Mouse (Mus musculus) mouse trophoblast stem cell (cell line): ENCODE measurements at regions not wholly inside any gene's neighbourhood (a gene's known extent, or its start where the extent isn't known, plus 50 kb on each side); places are given as distances from the start of the nearest gene placed in this dataset.

Experiments
- in situ Hi-C, 2 experiments: fragments of 300-500 bp; cut with MseI, MboI; formaldehyde crosslinking; loops; 2 replicates in 1 of 2; 3 replicates in 1 of 2; pipeline ENCODE4 v1.15.1; 2025

DNA sequence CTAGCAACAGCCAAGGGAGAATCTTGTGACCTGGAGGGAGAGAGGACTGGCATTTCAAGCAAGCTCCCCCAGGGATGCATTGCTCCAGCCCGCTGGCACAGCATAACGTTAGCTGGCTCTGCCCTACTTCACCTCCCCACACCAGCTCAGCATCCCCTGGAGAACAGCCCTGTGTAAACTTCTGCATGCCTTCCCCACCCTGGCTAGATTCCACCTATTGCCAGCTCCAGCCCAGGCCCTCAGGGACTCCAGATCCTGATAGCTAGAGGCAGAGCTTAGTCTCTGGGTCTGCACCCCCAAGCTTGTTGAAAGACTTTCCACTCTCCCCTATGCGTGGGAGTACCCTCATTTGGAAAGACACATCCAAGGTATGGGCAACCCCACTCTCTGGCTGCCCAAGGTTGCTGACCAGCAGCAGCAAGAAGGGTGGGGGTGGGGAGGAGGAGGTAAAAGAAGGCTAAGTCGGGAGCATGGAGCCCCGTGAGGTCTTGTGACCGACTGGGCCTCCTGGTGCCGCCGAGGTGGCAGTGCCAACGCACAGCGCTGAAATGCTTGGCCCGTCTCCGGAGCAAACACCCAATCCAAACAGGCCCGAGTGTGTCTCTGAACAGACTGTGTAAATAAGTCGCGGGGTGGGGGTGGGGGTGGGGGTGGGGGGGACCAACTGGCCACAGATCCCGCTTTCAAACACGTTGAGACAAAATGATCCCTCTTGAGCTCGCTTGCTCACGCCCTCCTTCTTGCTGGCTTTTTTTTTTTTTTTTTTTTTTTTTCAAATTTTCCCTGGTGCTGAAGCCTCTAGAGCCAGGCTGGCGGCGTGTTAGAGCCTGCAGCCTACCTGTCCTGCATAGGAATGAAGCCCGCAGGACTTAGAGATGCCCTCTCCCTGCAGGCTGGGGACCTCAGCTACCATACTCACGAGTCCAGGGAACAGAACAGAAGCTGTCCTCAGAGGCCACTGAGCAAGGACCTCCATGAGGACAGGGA is 350.3 kb downstream of the Sox9 start:
- in situ Hi-C loops, result no loop called here

DNA sequence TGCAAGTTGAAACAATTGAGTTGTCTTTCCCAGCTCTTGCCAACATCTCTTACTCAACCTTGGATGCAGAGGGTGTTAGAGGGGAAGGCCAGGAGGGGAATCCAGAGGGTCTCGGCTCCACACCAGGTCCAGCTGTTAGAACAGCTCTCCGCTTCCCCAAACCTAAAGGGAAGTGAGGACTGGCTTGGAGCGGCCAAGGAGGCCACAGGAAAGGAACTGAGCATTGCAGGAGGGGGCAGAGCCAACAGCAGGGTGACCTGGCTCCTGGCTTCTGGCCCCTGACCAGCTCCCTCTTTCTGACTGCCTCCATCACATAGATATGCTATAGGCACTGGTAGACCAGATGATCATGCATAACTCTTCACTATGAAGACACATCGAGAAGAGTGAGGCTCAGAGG is 351.4 kb downstream of the Sox9 start:
- in situ Hi-C loops, result no loop called here

GRCm38 (mm10) chr11:113135261-113135660 is 353.2 kb downstream of the Sox9 start:
- in situ Hi-C loops, result no loop called here

DNA sequence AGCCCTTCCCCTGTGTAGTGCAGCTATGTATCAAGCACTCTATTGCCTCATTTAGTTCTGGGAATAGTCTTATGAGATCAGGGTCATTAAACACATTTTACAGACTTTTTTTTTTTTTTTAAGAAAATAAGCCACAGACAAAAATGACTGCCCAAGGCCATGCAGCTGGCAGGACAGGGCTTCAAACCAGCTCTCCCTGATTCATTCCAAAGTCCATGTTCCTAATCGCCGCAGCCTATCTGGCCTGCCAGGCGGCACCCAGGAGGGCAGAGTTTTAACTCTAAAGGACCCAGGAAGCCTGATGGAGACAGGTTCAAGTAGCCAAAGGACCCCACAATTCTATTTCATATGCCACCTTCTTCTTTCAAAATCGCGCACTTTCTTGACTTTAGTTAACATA is 356.4 kb downstream of the Sox9 start:
- in situ Hi-C loops, result no loop called here

DNA sequence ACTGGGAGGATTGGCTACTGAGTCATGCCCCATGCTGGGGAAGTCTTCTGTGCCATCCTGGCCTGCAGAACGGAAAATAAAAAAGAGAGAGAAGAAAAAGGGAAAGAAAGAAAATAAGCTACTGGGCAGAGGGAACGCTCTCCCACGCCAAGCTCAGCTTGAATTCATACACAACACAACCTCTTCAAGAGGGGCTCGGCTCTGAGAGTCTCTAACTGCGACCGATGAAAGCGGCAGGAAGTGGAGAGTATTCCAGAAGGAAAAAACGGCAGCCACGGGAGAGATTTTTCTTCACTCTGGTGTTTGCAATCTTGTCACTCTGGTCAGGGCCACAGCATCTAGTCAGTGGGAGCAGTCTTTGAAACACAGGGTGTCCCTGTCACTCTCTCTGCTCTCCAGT is 358.6 kb downstream of the Sox9 start:
- in situ Hi-C loops, result no loop called here

- in situ Hi-C loops, result no loop called here
These were observed 360.8 kb downstream of the Sox9 start for GRCm38 (mm10) chr11:113142816-113143215.

GRCm38 (mm10) chr11:113143839-113144627 is 362.0 kb downstream of the Sox9 start:
- in situ Hi-C loops, result no loop called here

DNA sequence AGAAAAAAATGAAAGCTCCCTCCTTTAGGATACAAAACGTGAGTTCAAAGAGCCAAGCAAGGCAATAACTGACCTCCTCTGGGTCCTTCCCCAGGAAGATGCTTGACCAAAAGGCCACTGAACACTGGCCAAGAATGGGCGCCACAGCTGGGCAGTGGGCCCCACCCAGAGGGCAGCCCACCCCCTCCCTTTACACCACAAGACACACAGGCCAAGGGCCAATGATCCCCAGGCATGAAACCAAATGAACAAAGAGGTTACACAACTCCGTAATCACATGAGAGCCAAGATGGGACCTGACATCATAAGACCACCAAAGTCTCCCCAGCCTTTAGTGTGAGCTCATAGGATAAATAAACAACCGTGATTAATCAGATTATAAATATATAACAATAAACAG is 363.7 kb downstream of the Sox9 start:
- in situ Hi-C loops, result no loop called here

DNA sequence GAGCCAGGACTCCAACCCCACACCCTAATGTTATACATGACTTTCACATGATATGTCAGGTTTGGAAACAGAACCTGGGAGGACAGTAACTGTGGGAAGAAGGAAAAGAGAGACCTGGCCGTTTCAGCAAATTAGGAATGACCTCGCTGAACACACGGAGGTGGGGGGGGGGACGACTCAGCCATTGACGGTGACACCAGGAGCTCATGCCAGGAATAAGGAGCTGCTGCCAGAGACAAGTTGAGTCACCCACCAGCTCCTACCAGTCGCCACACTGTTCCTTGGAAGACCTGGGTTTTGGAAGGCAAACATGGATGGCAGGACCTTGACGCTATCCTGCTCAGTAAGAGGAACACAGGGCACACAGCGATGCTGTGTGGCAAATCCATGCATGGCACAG is 364.7 kb downstream of the Sox9 start:
- in situ Hi-C loops, result no loop called here

GRCm38 (mm10) chr11:113147535-113148197 is 365.6 kb downstream of the Sox9 start:
- in situ Hi-C loops, result no loop called here

DNA sequence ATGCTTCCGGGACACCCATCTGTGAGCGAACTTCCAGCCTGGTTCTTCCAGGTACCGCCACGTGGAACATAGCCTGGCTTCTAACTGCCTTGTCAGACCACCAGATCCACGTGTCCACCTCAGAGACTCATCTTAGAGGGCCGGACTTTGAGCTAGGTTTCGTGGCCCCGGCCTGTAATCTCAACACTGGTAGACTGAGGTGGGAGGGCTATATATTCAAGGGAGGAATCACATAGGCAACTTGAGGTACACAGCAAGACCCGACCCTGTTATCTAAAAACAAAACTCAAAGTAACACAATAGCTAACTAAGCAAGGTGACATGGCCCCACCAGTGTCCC is 366.1 kb downstream of the Sox9 start:
- in situ Hi-C loops, result no loop called here

- in situ Hi-C loops, result loop anchor here (25.0 kb wide), 2 partner anchors 1493 to 1618 kb away; no protein-coding TSS in a partner anchor
These were observed 373.5 kb downstream of the Sox9 start for GRCm38 (mm10) chr11:113155515-113155914.

DNA sequence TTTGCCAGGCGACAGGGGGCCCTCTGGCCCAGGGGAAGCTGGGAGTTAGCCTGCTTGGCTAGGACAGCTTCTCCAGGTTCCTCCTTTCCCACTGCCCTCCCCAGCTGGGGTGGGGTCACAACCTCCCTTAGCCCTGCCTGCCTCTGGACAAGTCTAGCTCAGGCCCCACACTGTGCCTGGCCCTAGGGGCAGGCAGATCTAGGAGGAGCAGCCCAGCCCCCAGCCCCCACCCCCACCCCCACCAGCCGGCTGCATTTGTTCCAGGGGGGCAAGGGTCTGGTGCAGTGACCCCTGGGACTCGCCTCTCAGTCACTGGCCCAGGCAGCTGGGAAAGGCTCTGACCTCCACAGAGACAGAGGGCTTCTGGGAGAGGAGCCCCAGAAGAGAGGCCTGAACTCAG is 381.9 kb downstream of the Sox9 start:
- in situ Hi-C loops, result loop anchor here (10.0 to 25.0 kb wide), 3 partner anchors 379 to 1627 kb away; partner anchors contain the start of gene Sox9 (in 1 of the 2)

DNA sequence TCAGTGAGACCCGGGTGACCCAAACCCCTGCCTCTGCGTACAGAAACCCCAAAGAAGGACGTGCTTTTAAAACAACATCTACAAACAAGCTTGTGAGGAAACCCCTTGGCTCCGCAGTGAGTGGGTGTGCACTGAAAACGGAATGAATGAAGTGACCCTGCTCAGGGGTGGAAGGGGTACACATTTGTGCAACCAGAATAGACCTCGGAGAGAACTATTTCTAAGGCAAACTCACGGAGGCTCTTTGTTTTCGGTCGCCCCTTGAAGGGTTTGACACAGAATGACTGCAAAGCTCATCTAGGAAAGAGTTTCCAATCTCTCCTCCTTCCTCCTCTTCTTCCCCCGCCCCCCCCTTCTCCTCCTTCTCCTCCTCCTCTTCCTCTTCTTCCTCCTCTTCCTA is 382.5 kb downstream of the Sox9 start:
- in situ Hi-C loops, result loop anchor here (10.0 to 25.0 kb wide), 3 partner anchors 380 to 1627 kb away; partner anchors contain the start of gene Sox9 (in 1 of the 2)

- in situ Hi-C loops, result loop anchor here (5.0 to 25.0 kb wide), 4 partner anchors 378 to 1628 kb away; partner anchors contain the start of gene Sox9 (in 1 of the 2)
These were observed 383.2 kb downstream of the Sox9 start for GRCm38 (mm10) chr11:113165069-113165795.

GRCm38 (mm10) chr11:113166517-113166916 is 384.5 kb downstream of the Sox9 start:
- in situ Hi-C loops, result loop anchor here (5.0 to 25.0 kb wide), 4 partner anchors 379 to 1629 kb away; partner anchors contain the start of gene Sox9 (in 1 of the 2)

- in situ Hi-C loops, result loop anchor here (25.0 kb wide), 2 partner anchors 1510 to 1635 kb away; no protein-coding TSS in a partner anchor
These were observed 390.6 kb downstream of the Sox9 start for GRCm38 (mm10) chr11:113172497-113173140.

- in situ Hi-C loops, result loop anchor here (25.0 kb wide), 2 partner anchors 1511 to 1636 kb away; no protein-coding TSS in a partner anchor
These were observed 391.3 kb downstream of the Sox9 start for GRCm38 (mm10) chr11:113173317-113173716.

DNA sequence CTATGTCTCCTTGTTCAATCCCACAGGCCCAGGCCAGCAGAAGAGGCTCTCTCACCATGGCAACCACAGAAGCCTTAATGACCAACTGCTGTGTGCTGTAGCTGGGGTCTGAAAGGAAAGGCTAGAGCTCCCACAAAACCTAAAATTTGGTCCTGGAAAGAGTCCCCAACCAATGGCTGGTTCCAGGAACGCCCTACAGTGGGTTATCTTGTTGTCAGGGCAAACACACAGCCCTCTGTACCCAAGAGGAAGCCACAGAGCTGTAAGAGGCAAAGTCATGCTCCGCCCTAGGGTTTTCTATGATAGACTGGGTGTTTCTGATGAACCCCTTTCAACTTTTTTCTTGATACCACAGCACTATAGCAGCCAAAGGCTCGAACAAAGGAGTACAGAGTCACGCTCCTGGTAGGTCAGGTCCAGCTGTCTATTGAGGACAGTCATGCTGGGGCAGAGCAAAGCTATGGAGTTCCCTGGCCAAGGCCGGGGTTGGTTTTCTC is 392.0 kb downstream of the Sox9 start:
- in situ Hi-C loops, result loop anchor here (25.0 kb wide), 2 partner anchors 1512 to 1637 kb away; no protein-coding TSS in a partner anchor

- in situ Hi-C loops, result loop anchor here (5.0 kb wide), 4 partner anchors 122 to 442 kb away; partner anchors contain the start of gene Sstr2 (in 2 of the 2)
These were observed 393.3 kb downstream of the Sox9 start for GRCm38 (mm10) chr11:113175323-113175722.
